Mouse (Mus musculus): ENCODE results near the gene Olfr1294. TPM values are rescaled to one million over a fixed set of nuclear protein-coding genes. Genes with fewer than 3 reads are reported as not detected.

The Olfr1294 gene
- not detected for total RNA-seq (2021)
- long read RNA-seq, experiment 1 = 0 reads
- long read RNA-seq, experiment 2 = 0 reads

DNA sequence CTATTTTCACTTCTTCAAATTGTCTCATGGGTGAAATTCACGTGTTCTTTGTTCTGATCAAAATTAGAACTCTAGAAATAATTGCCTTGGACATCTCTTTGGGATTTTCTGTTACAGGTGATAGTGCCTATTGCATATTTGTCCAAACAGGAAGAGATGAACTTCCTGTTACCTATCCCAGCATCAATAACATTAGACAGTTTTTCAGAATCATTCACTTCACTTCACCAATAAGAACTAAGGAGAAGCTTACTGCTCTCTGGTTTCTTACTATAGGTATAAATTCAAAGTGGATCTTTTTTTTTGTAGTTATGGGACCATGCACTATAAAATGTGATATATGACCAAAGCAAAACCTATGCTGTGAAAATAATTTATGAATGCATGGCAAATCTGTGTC is at the start of gene Olfr1294:
Gene Olfr1294 (minus strand): TSS at position 101 of the 400 bp plus-strand sequence.
- no peak for DNase-seq

DNA sequence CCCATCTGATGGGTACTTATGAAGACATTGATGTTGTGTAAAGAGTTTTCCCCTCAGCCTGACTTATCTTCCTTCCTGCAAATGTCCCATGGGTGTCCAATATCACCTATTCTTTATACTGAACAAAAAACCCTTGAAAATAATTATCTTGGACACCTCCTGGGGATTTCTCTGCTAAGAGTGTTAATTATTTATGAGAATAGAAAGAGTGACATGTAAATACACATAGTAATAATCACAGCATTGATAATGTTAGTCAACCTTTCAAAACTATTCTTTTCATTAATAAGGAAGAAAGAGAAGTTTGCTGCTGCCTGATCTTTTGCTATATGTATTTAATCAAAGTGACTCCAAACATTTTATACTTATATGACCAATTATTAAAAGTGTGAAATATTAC is 29.5 kb upstream of the Olfr1294 start, which contains the start of gene Olfr1295:
Gene Olfr1295 (minus strand): TSS at position 101 of the 400 bp plus-strand sequence.
- DNase-seq = no peak

DNA sequence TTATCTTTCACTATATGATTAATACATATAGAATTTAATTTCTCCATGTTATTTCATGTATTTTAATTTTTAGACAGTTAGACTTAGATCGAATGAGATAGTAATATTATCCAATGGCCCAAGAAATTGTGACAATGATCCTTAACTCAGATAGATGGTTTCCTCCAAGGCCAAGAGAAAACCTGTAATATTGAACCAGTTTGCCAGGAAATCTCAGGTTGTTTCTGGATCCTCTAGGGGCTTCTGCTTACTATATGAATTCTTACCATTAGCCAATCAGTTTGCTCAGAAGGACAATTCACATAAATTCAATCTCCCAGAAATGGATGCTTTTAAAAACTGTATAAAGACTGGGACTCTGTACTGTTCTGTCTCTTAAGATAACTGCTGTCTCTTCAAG is 15.2 kb downstream of the Olfr1294 start, which contains the start of gene Olfr1293-ps:
Gene Olfr1293-ps (plus strand): TSS at position 301 of the 400 bp plus-strand sequence.
- DNase-seq = no peak

DNA sequence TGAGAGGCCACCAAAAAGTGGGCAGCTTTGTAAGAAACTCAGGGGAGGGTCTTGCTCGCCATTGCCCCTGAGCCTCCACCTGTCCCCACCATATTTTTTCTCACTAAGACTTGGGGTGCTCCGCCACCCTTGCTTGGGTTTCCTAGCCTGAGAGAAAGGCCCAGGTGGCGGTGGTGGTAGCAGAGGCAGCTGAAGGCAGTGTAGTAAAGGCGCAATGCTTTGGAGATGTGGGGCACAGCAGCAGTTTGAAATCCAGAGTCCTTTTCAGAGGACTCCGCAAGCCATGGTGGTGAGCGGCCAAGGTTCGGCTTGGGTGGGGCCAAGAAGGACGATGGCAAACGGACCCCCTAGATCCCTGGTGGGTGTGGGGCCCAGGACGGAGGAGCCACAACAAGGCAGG is 22.6 kb downstream of the Olfr1294 start:
- no peak for DNase-seq

DNA sequence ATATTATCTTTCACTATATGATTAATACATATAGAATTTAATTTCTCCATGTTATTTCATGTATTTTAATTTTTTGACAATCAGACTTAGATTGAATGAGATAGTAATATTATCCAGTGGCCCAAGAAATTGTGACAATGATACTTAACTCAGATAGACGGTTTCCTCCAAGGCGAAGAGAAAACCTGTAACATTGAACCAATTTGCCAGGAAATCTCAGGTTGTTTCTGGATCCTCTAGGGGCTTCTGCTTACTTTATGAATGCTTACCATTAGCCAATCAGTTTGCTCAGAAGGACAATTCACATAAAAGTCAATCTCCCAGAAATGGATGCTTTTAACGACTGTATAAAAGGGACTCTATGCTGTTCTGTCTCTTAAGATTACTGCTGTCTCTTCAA is 43.2 kb downstream of the Olfr1294 start, which contains the start of gene Olfr1291-ps1:
Gene Olfr1291-ps1 (plus strand): TSS at position 301 of the 400 bp plus-strand sequence.
- DNase-seq = no peak

DNA sequence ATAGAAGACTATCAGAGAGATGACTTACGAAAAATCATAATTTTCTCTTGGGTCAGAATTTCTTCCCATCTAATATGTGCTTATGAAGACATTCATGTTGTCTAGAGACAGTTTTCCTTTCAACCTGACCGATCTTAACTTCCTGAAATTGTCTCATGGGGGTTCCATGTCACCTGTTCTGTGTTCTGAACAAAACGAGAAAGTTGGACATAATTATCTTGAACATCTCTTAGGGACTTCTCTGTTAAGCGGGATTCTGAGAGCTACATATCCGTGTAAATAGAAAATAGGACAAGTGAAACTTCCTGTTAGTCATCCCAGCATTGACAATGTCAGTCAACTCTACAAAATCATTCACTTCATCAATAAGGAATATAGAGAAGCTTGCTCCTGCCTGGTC is 46.4 kb downstream of the Olfr1294 start, which contains the start of gene Olfr1290:
Gene Olfr1290 (minus strand): TSS at position 101 of the 400 bp plus-strand sequence.
- DNase-seq = no peak

Other genes starting within 250 kb of the Olfr1294 start
- not detected for gene Olfr1279, start 239.7 kb downstream of the Olfr1294 start, total RNA-seq (2021)
- not detected for gene Olfr1280, start 226.3 kb downstream of the Olfr1294 start, total RNA-seq (2021)
- gene Olfr1281, start 213.8 kb downstream of the Olfr1294 start, total RNA-seq (2021) = not detected
- gene Olfr1282, start 204.2 kb downstream of the Olfr1294 start, total RNA-seq (2021) = not detected
- gene Olfr1283, start 173.5 kb downstream of the Olfr1294 start, total RNA-seq (2021) = not detected
- not detected for gene Olfr1284, start 164.8 kb downstream of the Olfr1294 start, total RNA-seq (2021)
- not detected for gene Olfr1286, start 117.2 kb downstream of the Olfr1294 start, total RNA-seq (2021)
- gene Olfr1287, start 91.1 kb downstream of the Olfr1294 start, total RNA-seq (2021) = not detected
- gene Olfr1288, start 66.2 kb downstream of the Olfr1294 start, total RNA-seq (2021) = not detected
- gene Olfr1289, start 59.5 kb downstream of the Olfr1294 start, total RNA-seq (2021) = not detected
- not detected for gene Olfr1290, start 46.5 kb downstream of the Olfr1294 start, total RNA-seq (2021)
- not detected for gene Olfr1291-ps1, start 43.1 kb downstream of the Olfr1294 start, total RNA-seq (2021)
- gene Olfr1293-ps, start 15.1 kb downstream of the Olfr1294 start, total RNA-seq (2021) = not detected
- gene Olfr1295, start 29.4 kb upstream of the Olfr1294 start, total RNA-seq (2021) = not detected
- gene Olfr1297, start 86.2 kb upstream of the Olfr1294 start, total RNA-seq (2021) = not detected
- gene Olfr1298, start 108.9 kb upstream of the Olfr1294 start, total RNA-seq (2021) = not detected
- gene Olfr1299, start 121.1 kb upstream of the Olfr1294 start, total RNA-seq (2021) = not detected
- not detected for gene Olfr1301, start 210.7 kb upstream of the Olfr1294 start, total RNA-seq (2021)
- not detected for gene Olfr1302, start 237.1 kb upstream of the Olfr1294 start, total RNA-seq (2021)